Mouse (Mus musculus) myocyte (in vitro differentiated cells): ENCODE measurements at regions not wholly inside any gene's neighbourhood (a gene's known extent, or its start where the extent isn't known, plus 50 kb on each side); places are given as distances from the start of the nearest gene placed in this dataset.

Experiments used
- H3K27me3 ChIP-seq: one replicate; pipeline ENCODE4 v1.6.1; 2011; ENCODE audit not compliant: control insufficient read depth, insufficient read depth, insufficient read length
- H3K36me3 ChIP-seq: one replicate; pipeline ENCODE4 v1.6.1; 2011; ENCODE audit not compliant: control insufficient read depth, insufficient read depth
- H3K4me2 ChIP-seq: one replicate; pipeline ENCODE4 v1.6.1; 2011; ENCODE audit warnings: low read depth, control low read depth
- H3K4me3 ChIP-seq: one replicate; pipeline ENCODE4 v1.5.1; 2011; ENCODE audit warnings: mild to moderate bottlenecking, control low read depth, moderate library complexity
- H3K79me2 ChIP-seq: one replicate; pipeline ENCODE4 v1.6.1; 2011; ENCODE audit not compliant: control insufficient read depth, insufficient read depth
- H3ac ChIP-seq: one replicate; pipeline ENCODE4 v1.6.1; 2011; ENCODE audit not compliant: control insufficient read depth, insufficient read length
- CEBPB ChIP-seq: IDR thresholded peaks from 2 replicates; pipeline ENCODE4 v1.6.1; 2011; ENCODE audit warnings: mild to moderate bottlenecking, moderate library complexity; ENCODE audit not compliant: poor library complexity, insufficient read depth, severe bottlenecking
- E2F4 ChIP-seq: IDR thresholded peaks from one replicate; pipeline ENCODE4 v1.6.1; 2011; ENCODE audit warnings: mild to moderate bottlenecking, control low read depth, moderate library complexity; ENCODE audit not compliant: insufficient read depth
- MAX ChIP-seq: IDR thresholded peaks from one replicate; pipeline ENCODE4 v1.6.1; 2011; ENCODE audit warnings: low read depth, mild to moderate bottlenecking, control low read depth
- MYOD1 ChIP-seq, 3 experiments: IDR thresholded peaks; one replicate each; pipeline ENCODE4 v1.6.1; 2011; ENCODE audit warnings: control low read depth in 2 of 3, low read depth in 2 of 3, mild to moderate bottlenecking in 2 of 3, moderate library complexity in 1 of 3; ENCODE audit not compliant: insufficient read length in 2 of 3, control insufficient read depth in 1 of 3
- MYOG ChIP-seq, 3 experiments: IDR thresholded peaks; one replicate each; pipeline ENCODE4 v1.6.1; 2011; ENCODE audit warnings: control low read depth in 2 of 3, low read depth in 2 of 3, mild to moderate bottlenecking in 2 of 3; ENCODE audit not compliant: insufficient read length in 2 of 3, control insufficient read depth in 1 of 3, insufficient read depth in 1 of 3
- POLR2A ChIP-seq: IDR thresholded peaks from one replicate; pipeline ENCODE4 v1.6.1; 2011; ENCODE audit warnings: low read depth, mild to moderate bottlenecking, control low read depth, moderate library complexity; ENCODE audit not compliant: insufficient read length
- POLR2AphosphoS2 ChIP-seq: IDR thresholded peaks from one replicate; pipeline ENCODE4 v1.6.1; 2011; ENCODE audit warnings: low read depth, control low read depth; ENCODE audit not compliant: insufficient read length
- REST ChIP-seq: IDR thresholded peaks from one replicate; pipeline ENCODE4 v1.6.1; 2011; ENCODE audit warnings: mild to moderate bottlenecking, control low read depth, moderate library complexity; ENCODE audit not compliant: insufficient read depth, insufficient read length
- SRF ChIP-seq: IDR thresholded peaks from one replicate; pipeline ENCODE4 v1.6.1; 2011; ENCODE audit warnings: low read depth; ENCODE audit not compliant: control insufficient read depth, insufficient read length
- TCF12 ChIP-seq: IDR thresholded peaks from one replicate; pipeline ENCODE4 v1.6.1; 2011; ENCODE audit warnings: mild to moderate bottlenecking, control low read depth; ENCODE audit not compliant: poor library complexity, insufficient read depth, severe bottlenecking
- TCF3 ChIP-seq: IDR thresholded peaks from one replicate; pipeline ENCODE4 v1.6.1; 2011; ENCODE audit warnings: low read depth, control low read depth; ENCODE audit not compliant: insufficient read length
- USF1 ChIP-seq: IDR thresholded peaks from one replicate; pipeline ENCODE4 v1.6.1; 2011; ENCODE audit warnings: low read depth, mild to moderate bottlenecking, control low read depth, moderate library complexity

- no peaks in the 10 kb centered on the region for H3K27me3 ChIP-seq
- H3K4me2 ChIP-seq, result peak overlapping the region; percentile 84
- H3K79me2 ChIP-seq, result no peaks in the 10 kb centered on the region
- no peak overlapping the region for H3ac ChIP-seq
- H3K4me3 ChIP-seq, result peak overlapping the region; percentile 0
- TF ChIP-seq POLR2AphosphoS2 (no peak), MYOD1 (IDR thresholded peaks at IDR 0.05; ENCODE audit: control insufficient read depth in 1 of 3, insufficient read length in 2 of 3, low read depth in 2 of 3) (no peak), TCF12 (no peak), TCF3 (no peak), MYOG (IDR thresholded peaks at IDR 0.05; ENCODE audit: control insufficient read depth in 1 of 3, insufficient read depth in 1 of 3, insufficient read length in 2 of 3, low read depth in 2 of 3) (no peak), E2F4 (no peak), POLR2A (no peak), USF1 (no peak), CEBPB (no peak), MAX (no peak), REST (no peak), SRF (no peak)
- H3K36me3 ChIP-seq, result no peaks in the 10 kb centered on the region
Observed at GRCm38 (mm10) chr15:96521125-96521455, 60.4 kb upstream of the Scaf11 start.

GRCm38 (mm10) chr15:96520412-96521124, 59.9 kb upstream of the Scaf11 start:
- no peak for TF ChIP-seq SRF
- TF ChIP-seq MYOG (IDR thresholded peaks at IDR 0.05; ENCODE audit: control insufficient read depth in 1 of 3, insufficient read depth in 1 of 3, insufficient read length in 2 of 3, low read depth in 2 of 3), result no peak
- no peak for TF ChIP-seq MYOD1 (IDR thresholded peaks at IDR 0.05; ENCODE audit: control insufficient read depth in 1 of 3, insufficient read length in 2 of 3, low read depth in 2 of 3)
- no peak for TF ChIP-seq TCF12
- peak; percentile 34 for TF ChIP-seq E2F4
- no peak for TF ChIP-seq MAX
- Histone ChIP-seq H3K79me2 (no peaks in the 10 kb centered on the region), H3K4me2 (peak overlapping the region; percentile 84), H3K27me3 (no peaks in the 10 kb centered on the region), H3ac (no peak overlapping the region), H3K36me3 (no peaks in the 10 kb centered on the region), H3K4me3 (peak overlapping the region; percentile 0)

GRCm38 (mm10) chr15:96518156-96518555, 57.5 kb upstream of the Scaf11 start:
- no peak for TF ChIP-seq TCF12
- TF ChIP-seq TCF3, result no peak
- TF ChIP-seq E2F4, result no peak
- no peak for TF ChIP-seq POLR2AphosphoS2
- TF ChIP-seq MYOD1 (IDR thresholded peaks at IDR 0.05; ENCODE audit: control insufficient read depth in 1 of 3, insufficient read length in 2 of 3, low read depth in 2 of 3), result no peak
- no peak for TF ChIP-seq SRF
- no peak; the same call in 1 of the 2 replicates for TF ChIP-seq CEBPB
- TF ChIP-seq POLR2A, result no peak
- no peak for TF ChIP-seq MYOG (IDR thresholded peaks at IDR 0.05; ENCODE audit: control insufficient read depth in 1 of 3, insufficient read depth in 1 of 3, insufficient read length in 2 of 3, low read depth in 2 of 3)
- no peak for TF ChIP-seq MAX
- TF ChIP-seq USF1, result no peak
- no peak for TF ChIP-seq REST
- Histone ChIP-seq H3K36me3 (no peaks in the 10 kb centered on the region), H3ac (no peak overlapping the region), H3K27me3 (no peaks in the 10 kb centered on the region), H3K4me3 (no peak overlapping the region), H3K4me2 (peak overlapping the region; percentile 33), H3K79me2 (no peaks in the 10 kb centered on the region)

GRCm38 (mm10) chr15:96515620-96516019, 55.0 kb upstream of the Scaf11 start:
- no peak overlapping the region for H3K4me3 ChIP-seq
- TF ChIP-seq CEBPB, result no peak
- no peak for TF ChIP-seq POLR2AphosphoS2
- TF ChIP-seq REST, result no peak
- TF ChIP-seq E2F4, result no peak
- TF ChIP-seq USF1, result no peak
- TF ChIP-seq MYOD1 (IDR thresholded peaks at IDR 0.05; ENCODE audit: control insufficient read depth in 1 of 3, insufficient read length in 2 of 3, low read depth in 2 of 3), result no peak
- TF ChIP-seq TCF3, result no peak
- TF ChIP-seq SRF, result no peak
- no peak for TF ChIP-seq MYOG (IDR thresholded peaks at IDR 0.05; ENCODE audit: control insufficient read depth in 1 of 3, insufficient read depth in 1 of 3, insufficient read length in 2 of 3, low read depth in 2 of 3)
- H3K36me3 ChIP-seq, result no peaks in the 10 kb centered on the region
- H3K79me2 ChIP-seq, result no peaks in the 10 kb centered on the region
- no peak overlapping the region for H3ac ChIP-seq
- H3K4me2 ChIP-seq, result no peak overlapping the region
- no peaks in the 10 kb centered on the region for H3K27me3 ChIP-seq

- no peaks in the 10 kb centered on the region for H3K79me2 ChIP-seq
- no peaks in the 10 kb centered on the region for H3K27me3 ChIP-seq
- no peak overlapping the region for H3ac ChIP-seq
- no peak overlapping the region for H3K4me3 ChIP-seq
- H3K36me3 ChIP-seq, result no peaks in the 10 kb centered on the region
- no peak for TF ChIP-seq TCF12
- no peak for TF ChIP-seq TCF3
- TF ChIP-seq POLR2AphosphoS2, result no peak
- no peak for TF ChIP-seq REST
- no peak for TF ChIP-seq E2F4
- TF ChIP-seq MYOG (IDR thresholded peaks at IDR 0.05; ENCODE audit: control insufficient read depth in 1 of 3, insufficient read depth in 1 of 3, insufficient read length in 2 of 3, low read depth in 2 of 3), result no peak
- TF ChIP-seq SRF, result no peak
- TF ChIP-seq USF1, result no peak
- TF ChIP-seq POLR2A, result no peak
- TF ChIP-seq MAX, result no peak
- no peak for TF ChIP-seq MYOD1 (IDR thresholded peaks at IDR 0.05; ENCODE audit: control insufficient read depth in 1 of 3, insufficient read length in 2 of 3, low read depth in 2 of 3)
- no peak for TF ChIP-seq CEBPB
- H3K4me2 ChIP-seq, result no peak overlapping the region
Observed at GRCm38 (mm10) chr15:96512636-96513035, 52.0 kb upstream of the Scaf11 start.
